Mouse (Mus musculus): ENCODE measurements around the gene Tmem184a. TPM values are rescaled to one million over a fixed set of nuclear protein-coding genes. Genes with fewer than 3 reads are reported as not detected.

Gene Tmem184a
- polyA plus RNA-seq, 1 experiment from 2014 or later: 0.92 TPM

DNA sequence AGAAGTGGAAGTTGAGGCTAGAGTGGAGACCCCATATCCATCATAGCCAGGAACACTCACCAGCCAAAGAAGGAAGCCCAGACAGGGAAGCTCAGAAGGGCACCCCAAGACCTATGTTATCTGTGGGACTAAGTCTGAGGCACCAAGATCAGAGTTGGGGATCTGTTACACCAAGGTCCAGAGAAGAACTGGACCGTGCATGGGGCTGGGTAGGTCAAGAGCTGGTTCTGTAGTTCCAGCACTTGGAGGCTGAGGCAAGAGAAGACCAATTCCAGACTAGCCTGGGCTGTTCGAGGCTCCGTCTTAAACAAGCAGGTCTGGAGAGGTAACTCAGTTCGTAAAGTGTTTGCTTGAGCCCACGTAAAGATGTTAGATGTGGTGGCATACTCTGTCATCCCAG lies 25.6 kb downstream of the Tmem184a start:
- no peak overlapping the region for H3K9ac ChIP-seq (ENCODE audit: low read length)
- DNase-seq (ENCODE audit: low spot score): no peak
- H3K4me3 ChIP-seq (ENCODE audit: low read depth, low read length): no peak overlapping the region
- ATAC-seq (ENCODE audit: insufficient number of reproducible peaks, low FRiP score, low TSS enrichment, low read depth): no peak
- no peaks in the 10 kb centered on the region for H3K36me3 ChIP-seq (ENCODE audit: control insufficient read depth, insufficient read depth, low read length)
- H3K27me3 ChIP-seq (ENCODE audit: control insufficient read depth, insufficient read depth, low read length): no peaks in the 10 kb centered on the region
- no peak overlapping the region for H3K4me2 ChIP-seq (ENCODE audit: low read depth, severe bottlenecking)
- WGBS: 83% methylated on average over 5 of the region's 5 CpGs
- peaks cover 18% of the 10 kb centered on the region; the same call in 1 of the 2 replicates for H3K4me1 ChIP-seq (ENCODE audit: control insufficient read depth, insufficient read depth, low read length)
- no peak overlapping the region for H3K27ac ChIP-seq (replicated peaks; ENCODE audit: low read depth, low read length)
- no peaks in the 10 kb centered on the region for H3K9me3 ChIP-seq (ENCODE audit: control insufficient read depth, low read length)

DNA sequence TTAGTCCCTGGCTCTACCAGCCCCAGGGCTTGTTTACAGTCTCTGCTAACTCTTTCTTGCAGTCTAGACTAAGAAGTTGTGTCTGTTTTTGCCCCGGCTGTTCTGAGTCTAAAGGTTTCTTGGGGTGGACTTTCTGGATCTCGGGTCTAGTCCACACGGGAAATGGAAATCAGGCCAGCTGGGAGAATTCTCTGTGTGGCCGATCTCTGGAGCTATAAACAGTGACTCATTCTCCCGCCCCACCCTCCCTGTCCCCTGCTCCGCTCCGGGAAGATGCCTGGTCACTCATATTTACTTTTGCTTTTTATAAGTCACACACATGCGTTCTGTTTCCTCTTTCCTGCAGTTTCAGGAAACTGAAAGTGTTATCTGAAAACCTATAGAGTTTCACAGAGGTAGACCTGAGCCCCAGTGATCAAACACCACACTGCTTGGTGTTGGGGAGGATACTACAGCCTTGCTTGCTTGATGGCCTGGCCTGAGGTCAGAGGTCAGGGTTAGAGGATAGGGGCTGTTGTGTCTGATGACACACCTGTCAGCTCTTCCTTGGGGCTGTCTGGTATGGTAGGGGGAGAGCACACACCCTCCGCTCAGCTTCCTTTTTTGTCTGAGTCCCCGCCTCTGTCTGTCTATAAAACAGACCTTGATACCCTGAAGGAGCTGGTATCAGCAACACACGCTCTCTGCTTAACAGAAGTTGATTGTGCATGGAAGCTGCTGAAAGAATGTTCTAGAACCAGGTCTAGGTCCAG lies 26.2 kb downstream of the Tmem184a start:
- Histone ChIP-seq H3K9me3 (ENCODE audit: control insufficient read depth, low read length) (no peaks in the 10 kb centered on the region), H3K4me2 (ENCODE audit: low read depth, severe bottlenecking) (no peak overlapping the region), H3K36me3 (ENCODE audit: control insufficient read depth, insufficient read depth, low read length) (no peaks in the 10 kb centered on the region), H3K9ac (ENCODE audit: low read length) (no peak overlapping the region), H3K27me3 (ENCODE audit: control insufficient read depth, insufficient read depth, low read length) (no peaks in the 10 kb centered on the region), H3K27ac (replicated peaks; ENCODE audit: low read depth, low read length) (no peak overlapping the region), H3K4me3 (ENCODE audit: low read depth, low read length) (no peak overlapping the region), H3K4me1 (ENCODE audit: control insufficient read depth, insufficient read depth, low read length) (peaks cover 18% of the 10 kb centered on the region; the same call in 1 of the 2 replicates)
- DNase-seq (ENCODE audit: low spot score) (no peak), ATAC-seq (ENCODE audit: insufficient number of reproducible peaks, low FRiP score, low TSS enrichment, low read depth) (no peak)
- 72% methylated on average over 11 of the region's 11 CpGs for WGBS

DNA sequence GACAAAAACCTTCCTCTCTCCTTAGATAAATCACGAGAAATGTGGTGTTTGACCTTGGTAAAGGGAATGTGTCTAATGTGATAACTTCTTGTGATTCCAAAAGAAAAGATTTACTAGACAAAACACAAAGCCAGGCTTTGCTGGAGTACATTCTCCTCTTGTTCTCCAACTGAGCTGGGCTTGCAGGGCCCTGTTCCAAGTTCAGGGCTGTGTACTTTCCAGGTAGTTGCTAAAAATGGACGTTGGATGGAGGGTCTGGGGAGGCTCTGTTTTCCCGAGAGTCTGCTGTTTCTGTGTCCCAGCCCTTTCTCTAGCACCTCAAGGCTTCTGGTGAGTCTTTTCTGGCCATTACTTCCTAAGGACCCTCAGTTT lies 26.8 kb downstream of the Tmem184a start:
- no peaks in the 10 kb centered on the region for H3K27me3 ChIP-seq (ENCODE audit: control insufficient read depth, insufficient read depth, low read length)
- H3K9me3 ChIP-seq (ENCODE audit: control insufficient read depth, low read length): no peaks in the 10 kb centered on the region
- no peak for ATAC-seq (ENCODE audit: insufficient number of reproducible peaks, low FRiP score, low TSS enrichment, low read depth)
- no peak overlapping the region for H3K4me2 ChIP-seq (ENCODE audit: low read depth, severe bottlenecking)
- no peaks in the 10 kb centered on the region for H3K36me3 ChIP-seq (ENCODE audit: control insufficient read depth, insufficient read depth, low read length)
- H3K9ac ChIP-seq (ENCODE audit: low read length): no peak overlapping the region
- DNase-seq (ENCODE audit: low spot score): no peak
- WGBS: 63% methylated on average over 3 of the region's 3 CpGs
- no peak overlapping the region for H3K27ac ChIP-seq (replicated peaks; ENCODE audit: low read depth, low read length)
- H3K4me1 ChIP-seq (ENCODE audit: control insufficient read depth, insufficient read depth, low read length): peaks cover 15% of the 10 kb centered on the region; the same call in 1 of the 2 replicates
- no peak overlapping the region for H3K4me3 ChIP-seq (ENCODE audit: low read depth, low read length)

DNA sequence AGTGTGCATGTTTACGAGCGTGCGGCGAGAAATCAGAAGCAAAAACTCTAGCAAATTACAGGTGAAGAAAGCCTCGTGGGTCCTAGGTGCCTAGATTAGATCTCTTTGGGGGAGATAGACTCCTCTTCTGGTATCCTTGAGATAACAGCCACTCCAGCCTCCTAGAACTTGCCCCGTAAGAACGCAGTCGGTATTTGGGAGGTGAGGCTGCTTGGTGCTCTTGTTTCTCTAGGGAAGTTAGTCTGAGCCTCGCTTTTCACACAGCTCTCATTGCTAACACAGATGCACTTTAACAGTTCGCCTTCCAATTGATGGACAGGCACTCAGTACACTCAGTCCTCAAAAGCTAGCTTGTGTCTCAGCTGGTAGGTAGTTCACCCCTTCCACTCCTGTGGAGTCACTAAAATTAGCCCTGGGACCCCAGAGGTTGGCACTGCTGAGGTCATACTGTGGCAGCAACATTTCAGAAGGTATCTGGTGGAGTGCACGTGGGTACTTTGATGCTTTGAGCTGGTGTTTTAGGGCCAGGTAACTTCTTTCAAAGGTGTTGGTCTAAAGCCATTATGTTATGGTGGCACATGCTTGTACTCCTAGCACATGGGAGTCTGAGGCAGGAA lies 27.4 kb downstream of the Tmem184a start:
- 24% methylated on average over 11 of the region's 11 CpGs for WGBS
- no peak overlapping the region for H3K27ac ChIP-seq (replicated peaks; ENCODE audit: low read depth, low read length)

DNA sequence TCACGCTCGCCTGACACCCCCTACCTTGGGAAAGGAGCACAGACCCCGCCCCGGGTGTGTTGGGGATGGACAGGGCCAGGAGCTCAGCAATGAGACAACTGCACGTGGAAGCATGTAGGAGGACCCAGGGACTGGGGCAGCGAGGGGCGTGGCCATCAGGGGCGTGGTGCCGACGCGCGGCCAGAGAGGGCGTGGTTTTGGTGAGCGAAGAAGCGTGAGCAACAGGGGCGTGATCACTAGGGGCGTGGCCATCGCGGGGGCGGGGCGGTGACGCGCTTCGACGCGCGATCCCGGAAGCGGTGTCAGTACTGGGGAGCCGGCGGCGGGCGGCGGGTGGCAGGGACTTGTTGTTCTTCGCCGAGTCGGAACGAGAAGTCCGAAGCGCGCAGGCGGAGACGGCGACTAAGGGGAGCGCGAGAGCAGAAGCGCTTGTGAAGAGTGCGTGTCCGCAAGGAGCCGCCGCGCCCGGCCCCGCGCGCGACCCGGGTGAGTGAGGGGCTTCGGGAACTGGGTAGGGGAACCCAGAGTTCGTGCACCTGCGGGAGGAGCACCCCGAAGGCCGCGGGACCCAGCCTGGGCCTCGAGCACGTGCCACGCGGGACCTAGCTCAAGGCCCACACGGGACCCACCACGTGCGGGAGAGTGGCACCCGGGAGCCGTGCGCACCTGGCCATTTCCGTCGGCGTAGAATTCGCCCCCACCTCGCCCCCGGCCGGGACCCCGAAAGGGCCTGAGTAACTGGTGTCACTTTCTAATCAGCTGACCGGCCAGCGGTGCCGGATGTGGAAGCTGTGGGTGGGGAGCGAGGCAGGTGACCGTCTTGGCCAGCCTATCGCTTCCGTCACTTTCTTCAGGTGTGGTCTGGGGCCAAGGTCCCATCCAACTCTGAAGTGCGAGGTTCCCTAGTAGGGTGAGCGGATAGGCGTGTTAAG lies 28.2 kb downstream of the Tmem184a start, which contains the start of gene Mafk:
Gene Mafk (plus strand): TSS at position 287 of the 932 bp plus-strand sequence.
- Histone ChIP-seq H3K4me3 (ENCODE audit: low read depth, low read length) (peak within 1 kb of the TSS; percentile 82), H3K9ac (ENCODE audit: low read length) (peak within 1 kb of the TSS; percentile 71), H3K27me3 (ENCODE audit: control insufficient read depth, insufficient read depth, low read length) (no peaks in the 10 kb centered on the region), H3K36me3 (ENCODE audit: control insufficient read depth, insufficient read depth, low read length) (no peaks in the 10 kb centered on the region), H3K4me2 (ENCODE audit: low read depth, severe bottlenecking) (peak within 1 kb of the TSS; percentile 99), H3K27ac (replicated peaks; ENCODE audit: low read depth, low read length) (0 out of 2 replicates have a peak within 1 kb of the TSS, but pooled peaks have one; percentile 21), H3K9me3 (ENCODE audit: control insufficient read depth, low read length) (no peaks in the 10 kb centered on the region), H3K4me1 (ENCODE audit: control insufficient read depth, insufficient read depth, low read length) (peaks cover 3% of the 10 kb centered on the region; the same call in 1 of the 2 replicates)
- WGBS: 1% methylated on average over 79 of the region's 92 CpGs
- ATAC-seq (ENCODE audit: insufficient number of reproducible peaks, low FRiP score, low TSS enrichment, low read depth) (peak; percentile 85), DNase-seq (ENCODE audit: low spot score) (peak; percentile 97)

More for the DNA sequence above, 27.4 kb downstream of the Tmem184a start:
- ATAC-seq (ENCODE audit: insufficient number of reproducible peaks, low FRiP score, low TSS enrichment, low read depth) (no peak), DNase-seq (ENCODE audit: low spot score) (no peak)
- no peaks in the 10 kb centered on the region for H3K27me3 ChIP-seq (ENCODE audit: control insufficient read depth, insufficient read depth, low read length)
- H3K36me3 ChIP-seq (ENCODE audit: control insufficient read depth, insufficient read depth, low read length): no peaks in the 10 kb centered on the region
- H3K9ac ChIP-seq (ENCODE audit: low read length): peak overlapping the region; percentile 71; the same call in 1 of the 2 replicates
- no peaks in the 10 kb centered on the region for H3K9me3 ChIP-seq (ENCODE audit: control insufficient read depth, low read length)
- peak overlapping the region; percentile 82 for H3K4me3 ChIP-seq (ENCODE audit: low read depth, low read length)
- peak overlapping the region; percentile 99 for H3K4me2 ChIP-seq (ENCODE audit: low read depth, severe bottlenecking)
- H3K4me1 ChIP-seq (ENCODE audit: control insufficient read depth, insufficient read depth, low read length): peaks cover 8% of the 10 kb centered on the region; the same call in 1 of the 2 replicates

DNA sequence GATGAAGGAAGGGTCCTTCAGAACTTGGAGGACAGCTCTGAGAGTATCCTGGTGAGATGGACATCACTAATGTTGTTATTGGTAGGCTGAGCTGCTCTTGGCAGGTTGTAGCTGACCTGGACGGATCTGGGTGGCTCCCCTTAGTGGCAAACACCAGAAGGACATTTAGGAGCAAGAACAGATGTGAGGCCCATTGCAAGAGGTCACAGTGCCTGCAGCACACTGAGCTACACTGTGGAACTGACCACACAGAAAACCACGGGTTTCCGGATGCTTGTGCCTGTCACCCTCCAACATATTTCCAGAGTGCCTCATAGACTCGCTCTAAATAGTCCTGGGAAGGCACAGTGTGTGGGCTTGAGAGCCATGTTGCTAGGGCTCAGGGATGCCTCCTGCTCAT lies 30.3 kb downstream of the Tmem184a start:
- H3K4me1 ChIP-seq (ENCODE audit: control insufficient read depth, insufficient read depth, low read length): peaks cover 3% of the 10 kb centered on the region; the same call in 1 of the 2 replicates
- no peak overlapping the region for H3K4me2 ChIP-seq (ENCODE audit: low read depth, severe bottlenecking)
- 56% methylated on average over 4 of the region's 4 CpGs for WGBS
- no peaks in the 10 kb centered on the region for H3K36me3 ChIP-seq (ENCODE audit: control insufficient read depth, insufficient read depth, low read length)
- H3K9me3 ChIP-seq (ENCODE audit: control insufficient read depth, low read length): no peaks in the 10 kb centered on the region
- no peak overlapping the region for H3K4me3 ChIP-seq (ENCODE audit: low read depth, low read length)
- ATAC-seq (ENCODE audit: insufficient number of reproducible peaks, low FRiP score, low TSS enrichment, low read depth) (no peak), DNase-seq (ENCODE audit: low spot score) (no peak)
- no peak overlapping the region for H3K9ac ChIP-seq (ENCODE audit: low read length)
- no peaks in the 10 kb centered on the region for H3K27me3 ChIP-seq (ENCODE audit: control insufficient read depth, insufficient read depth, low read length)
- no peak overlapping the region for H3K27ac ChIP-seq (replicated peaks; ENCODE audit: low read depth, low read length)

DNA sequence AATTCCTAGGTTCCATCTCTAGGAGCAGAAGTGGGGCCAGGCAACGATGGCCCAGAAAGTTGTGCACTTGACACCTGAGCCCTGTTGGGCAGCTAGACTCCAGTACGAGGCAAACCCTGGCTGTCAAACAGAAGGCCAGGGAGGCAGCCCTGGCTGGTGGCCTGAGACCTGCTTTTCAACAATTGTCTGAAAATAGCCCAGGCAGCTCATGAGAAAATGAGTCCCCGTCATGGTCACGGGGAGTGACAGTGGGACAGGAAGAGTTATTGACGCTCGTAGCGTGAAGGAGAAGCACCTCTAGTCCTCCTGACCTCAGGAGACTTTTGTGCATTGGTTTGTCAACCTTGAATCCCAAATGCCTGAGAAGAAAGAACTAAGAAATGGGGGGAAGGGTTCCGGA lies 38.3 kb downstream of the Tmem184a start:
- no peak overlapping the region for H3K27ac ChIP-seq (replicated peaks; ENCODE audit: low read depth, low read length)
- H3K4me2 ChIP-seq (ENCODE audit: low read depth, severe bottlenecking): no peak overlapping the region
- H3K9ac ChIP-seq (ENCODE audit: low read length): no peak overlapping the region
- H3K36me3 ChIP-seq (ENCODE audit: control insufficient read depth, insufficient read depth, low read length): no peaks in the 10 kb centered on the region
- ATAC-seq (ENCODE audit: insufficient number of reproducible peaks, low FRiP score, low TSS enrichment, low read depth) (no peak), DNase-seq (ENCODE audit: low spot score) (no peak)
- 0 out of 2 replicates have a peak, but pooled peaks cover 2% of the 10 kb centered on the region for H3K27me3 ChIP-seq (ENCODE audit: control insufficient read depth, insufficient read depth, low read length)
- H3K4me3 ChIP-seq (ENCODE audit: low read depth, low read length): no peak overlapping the region
- no peaks in the 10 kb centered on the region for H3K4me1 ChIP-seq (ENCODE audit: control insufficient read depth, insufficient read depth, low read length)
- 89% methylated on average over 8 of the region's 8 CpGs for WGBS
- no peaks in the 10 kb centered on the region for H3K9me3 ChIP-seq (ENCODE audit: control insufficient read depth, low read length)

DNA sequence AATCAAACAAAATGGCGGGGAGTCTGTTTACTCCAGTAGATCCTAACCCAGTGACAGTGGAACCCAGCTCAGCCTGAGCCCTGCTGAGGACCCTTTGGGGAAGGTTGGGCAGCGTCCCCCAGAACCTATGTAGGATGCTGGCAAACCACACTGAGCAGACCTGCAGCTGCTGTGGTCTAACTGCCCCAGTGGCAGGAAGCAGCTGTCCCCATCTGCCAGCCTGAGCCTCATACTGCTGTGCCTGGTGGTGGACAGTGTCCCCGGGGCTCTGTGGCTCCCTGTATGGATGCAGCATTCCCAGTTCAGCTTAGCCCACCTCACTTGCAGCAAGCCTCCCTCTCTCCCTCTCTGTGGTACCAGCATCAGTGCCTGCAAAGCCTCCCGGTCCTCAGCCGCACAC lies 42.8 kb downstream of the Tmem184a start:
- no peak overlapping the region for H3K27ac ChIP-seq (replicated peaks; ENCODE audit: low read depth, low read length)
- H3K27me3 ChIP-seq (ENCODE audit: control insufficient read depth, insufficient read depth, low read length): no peaks in the 10 kb centered on the region
- no peak overlapping the region for H3K4me2 ChIP-seq (ENCODE audit: low read depth, severe bottlenecking)
- WGBS: 79% methylated on average over 5 of the region's 5 CpGs
- peaks cover 5% of the 10 kb centered on the region; the same call in 1 of the 2 replicates for H3K36me3 ChIP-seq (ENCODE audit: control insufficient read depth, insufficient read depth, low read length)
- DNase-seq (ENCODE audit: low spot score): no peak
- ATAC-seq (ENCODE audit: insufficient number of reproducible peaks, low FRiP score, low TSS enrichment, low read depth): no peak
- H3K9me3 ChIP-seq (ENCODE audit: control insufficient read depth, low read length): no peaks in the 10 kb centered on the region
- peaks cover 6% of the 10 kb centered on the region; the same call in 1 of the 2 replicates for H3K4me1 ChIP-seq (ENCODE audit: control insufficient read depth, insufficient read depth, low read length)
- H3K4me3 ChIP-seq (ENCODE audit: low read depth, low read length): no peak overlapping the region
- H3K9ac ChIP-seq (ENCODE audit: low read length): no peak overlapping the region
